Mouse (Mus musculus): ENCODE measurements around the gene Sema5a. TPM values are rescaled to one million over a fixed set of nuclear protein-coding genes. Genes with fewer than 3 reads are reported as not detected.

The Sema5a gene
- polyA plus RNA-seq, 1 experiment from 2014 or later = 0.48 TPM

DNA sequence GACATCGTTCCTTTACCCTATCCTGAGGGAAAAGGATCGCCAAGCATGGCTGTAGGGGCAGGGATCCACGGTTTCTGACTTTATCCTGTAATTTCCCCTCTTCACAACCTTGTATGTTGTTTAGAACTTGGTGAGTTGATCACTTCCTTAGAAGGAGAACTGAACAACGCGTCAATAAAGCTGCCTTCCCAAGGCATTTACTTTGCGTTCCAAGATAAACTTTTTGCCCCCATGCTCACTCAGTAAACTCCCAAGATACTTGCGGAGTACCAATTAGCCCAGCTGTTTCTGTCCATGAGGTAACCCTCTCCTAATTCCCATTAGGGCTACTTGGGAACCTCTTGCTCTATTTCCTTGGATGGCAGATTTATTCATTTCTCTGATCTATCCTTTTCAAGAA, 786 bp upstream of the Sema5a start:
- Histone ChIP-seq H3K4me2 (ENCODE audit: low read depth, low read length) (peak overlapping the region; percentile 49), H3K9me3 (replicated peaks; ENCODE audit: control insufficient read depth, low read length) (no peaks in the 10 kb centered on the region), H3K4me3 (ENCODE audit: low read depth, low read length) (peak overlapping the region; percentile 49), H3K36me3 (ENCODE audit: control insufficient read depth, insufficient read depth) (no peaks in the 10 kb centered on the region), H3K4me1 (ENCODE audit: control insufficient read depth, low read depth, low read length) (no peaks in the 10 kb centered on the region), H3K27ac (ENCODE audit: low read length) (no peak overlapping the region), H3K9ac (ENCODE audit: low read depth, low read length) (peak overlapping the region; percentile 45), H3K27me3 (ENCODE audit: control insufficient read depth, insufficient read depth, low read depth, low read length) (peaks cover 14% of the 10 kb centered on the region)
- ATAC-seq (ENCODE audit: low read depth) = no peak
- WGBS (ENCODE audit: insufficient replicate concordance) = 29% methylated on average over 7 of the region's 7 CpGs

DNA sequence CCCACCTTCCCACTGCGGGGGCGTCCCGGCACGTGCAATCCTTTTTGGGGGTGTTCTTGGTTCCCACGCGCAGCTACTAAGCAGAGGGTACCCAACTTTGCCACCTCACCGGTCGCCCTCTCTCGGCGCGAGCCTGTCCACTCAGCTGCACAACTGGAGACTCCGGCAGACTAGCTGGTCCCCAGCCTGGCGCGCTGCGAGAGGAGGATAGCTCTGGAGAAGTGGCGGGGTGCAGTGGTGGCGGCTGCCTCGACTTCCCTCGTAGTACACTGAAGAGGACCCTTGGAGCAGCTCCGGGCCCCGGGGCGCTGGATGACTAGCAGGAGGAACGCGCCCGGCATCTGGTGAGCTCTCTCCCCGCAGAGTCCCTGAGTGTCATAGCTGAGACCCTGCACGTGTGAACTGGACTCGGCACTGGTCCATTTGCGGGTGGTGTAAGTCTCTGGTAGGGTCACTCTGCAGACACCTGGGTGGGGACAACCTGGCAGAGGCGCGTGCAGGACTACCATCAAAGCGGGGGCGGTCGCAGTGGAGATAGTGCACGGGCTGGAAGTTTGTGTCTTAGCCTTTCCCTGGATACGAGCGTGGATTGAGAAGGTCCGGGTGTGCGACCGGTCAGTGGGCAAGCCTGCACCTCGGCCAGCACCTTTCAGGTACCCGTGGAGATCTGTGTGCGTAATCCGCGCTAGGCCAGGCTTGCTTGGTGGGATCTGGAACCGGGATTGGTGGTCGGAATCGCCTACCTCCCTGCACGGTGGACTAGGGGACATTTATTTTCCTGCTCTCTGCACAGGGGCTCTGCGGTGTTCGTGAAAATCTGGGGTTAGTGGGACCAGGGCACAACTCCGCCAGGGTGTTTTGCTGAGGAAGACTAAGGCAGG, 586 bp downstream of the Sema5a start:
- no peaks in the 10 kb centered on the region for H3K4me1 ChIP-seq (ENCODE audit: control insufficient read depth, low read depth, low read length)
- under 1% methylated on average over 52 of the region's 52 CpGs for WGBS (ENCODE audit: insufficient replicate concordance)
- peak overlapping the region; percentile 37; the same call in 1 of the 2 replicates for H3K9ac ChIP-seq (ENCODE audit: low read depth, low read length)
- no peak for ATAC-seq (ENCODE audit: low read depth)
- no peaks in the 10 kb centered on the region for H3K9me3 ChIP-seq (replicated peaks; ENCODE audit: control insufficient read depth, low read length)
- peak overlapping the region; percentile 79 for H3K4me2 ChIP-seq (ENCODE audit: low read depth, low read length)
- H3K27ac ChIP-seq (ENCODE audit: low read length) = no peak overlapping the region
- H3K4me3 ChIP-seq (ENCODE audit: low read depth, low read length) = peak overlapping the region; percentile 49
- H3K36me3 ChIP-seq (ENCODE audit: control insufficient read depth, insufficient read depth) = no peaks in the 10 kb centered on the region
- peaks cover 14% of the 10 kb centered on the region for H3K27me3 ChIP-seq (ENCODE audit: control insufficient read depth, insufficient read depth, low read depth, low read length)

DNA sequence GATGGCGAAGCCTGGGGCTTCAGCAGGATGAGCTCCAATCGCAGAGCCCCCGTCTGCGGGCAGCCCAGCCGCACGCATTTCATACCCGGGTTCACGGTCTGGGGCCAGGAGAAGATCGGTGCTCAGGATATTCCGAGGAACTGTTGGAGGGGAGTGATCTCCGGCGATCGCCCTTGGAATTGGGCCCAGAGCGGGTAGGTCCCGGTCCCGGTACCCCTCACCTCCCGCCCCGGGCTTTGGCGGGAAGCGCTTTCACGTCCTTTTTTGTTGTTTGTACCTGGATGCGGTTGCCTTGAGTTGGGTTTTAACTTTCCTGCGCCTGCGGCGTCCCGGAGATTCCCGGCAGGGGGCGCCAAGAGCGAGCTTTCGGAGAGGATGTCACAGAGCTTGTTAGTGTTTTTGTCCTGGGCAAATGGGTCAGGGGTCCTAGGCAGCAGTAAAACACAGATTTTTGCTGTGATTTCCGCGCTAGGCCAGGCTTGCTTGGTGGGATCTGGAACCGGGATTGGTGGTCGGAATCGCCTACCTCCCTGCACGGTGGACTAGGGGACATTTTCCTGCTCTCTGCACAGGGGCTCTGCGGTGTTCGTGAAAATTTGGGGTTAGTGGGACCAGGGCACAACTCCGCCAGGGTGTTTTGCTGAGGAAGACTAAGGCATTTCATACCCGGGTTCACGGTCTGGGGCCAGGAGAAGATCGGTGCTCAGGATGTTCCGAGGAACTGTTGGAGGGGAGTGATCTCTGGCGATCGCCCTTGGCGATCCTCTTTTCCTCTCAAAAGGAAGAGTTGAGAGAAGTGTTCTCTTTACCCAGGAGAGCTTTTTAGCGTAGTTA, 1.4 kb downstream of the Sema5a start:
- no peak for ATAC-seq (ENCODE audit: low read depth)
- 2% methylated on average over 47 of the region's 47 CpGs for WGBS (ENCODE audit: insufficient replicate concordance)
- Histone ChIP-seq H3K27me3 (ENCODE audit: control insufficient read depth, insufficient read depth, low read depth, low read length) (peaks cover 14% of the 10 kb centered on the region), H3K9ac (ENCODE audit: low read depth, low read length) (no peak overlapping the region), H3K4me3 (ENCODE audit: low read depth, low read length) (peak overlapping the region; percentile 49), H3K4me1 (ENCODE audit: control insufficient read depth, low read depth, low read length) (no peaks in the 10 kb centered on the region), H3K36me3 (ENCODE audit: control insufficient read depth, insufficient read depth) (no peaks in the 10 kb centered on the region), H3K9me3 (replicated peaks; ENCODE audit: control insufficient read depth, low read length) (no peaks in the 10 kb centered on the region), H3K4me2 (ENCODE audit: low read depth, low read length) (peak overlapping the region; percentile 79), H3K27ac (ENCODE audit: low read length) (no peak overlapping the region)

DNA sequence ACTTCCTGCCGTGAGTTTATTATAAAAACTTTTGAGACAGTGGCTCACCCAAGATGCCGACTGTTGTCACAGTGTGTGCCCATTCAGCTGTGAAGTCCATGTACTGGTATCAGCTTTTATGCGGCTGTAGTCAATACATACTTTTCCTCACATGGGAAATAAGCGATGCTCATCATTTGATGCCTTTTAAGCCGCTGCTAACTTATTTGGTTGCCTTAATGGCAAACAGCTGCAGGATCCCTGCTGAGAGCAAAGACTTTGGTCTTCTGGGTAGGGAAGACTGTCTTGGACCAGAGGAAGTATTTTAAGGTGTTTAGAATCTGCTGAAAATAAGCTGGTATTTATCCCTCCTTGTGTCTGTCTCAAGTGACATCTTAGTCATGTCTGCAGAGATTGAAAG, 2.7 kb downstream of the Sema5a start:
- no peaks in the 10 kb centered on the region for H3K36me3 ChIP-seq (ENCODE audit: control insufficient read depth, insufficient read depth)
- H3K27me3 ChIP-seq (ENCODE audit: control insufficient read depth, insufficient read depth, low read depth, low read length) = peaks cover 14% of the 10 kb centered on the region
- no peak overlapping the region for H3K27ac ChIP-seq (ENCODE audit: low read length)
- H3K9ac ChIP-seq (ENCODE audit: low read depth, low read length) = no peak overlapping the region
- H3K4me1 ChIP-seq (ENCODE audit: control insufficient read depth, low read depth, low read length) = no peaks in the 10 kb centered on the region
- no peaks in the 10 kb centered on the region for H3K9me3 ChIP-seq (replicated peaks; ENCODE audit: control insufficient read depth, low read length)
- ATAC-seq (ENCODE audit: low read depth) = no peak
- no peak overlapping the region for H3K4me2 ChIP-seq (ENCODE audit: low read depth, low read length)
- H3K4me3 ChIP-seq (ENCODE audit: low read depth, low read length) = no peak overlapping the region
- WGBS (ENCODE audit: insufficient replicate concordance) = 55% methylated on average over 5 of the region's 5 CpGs

DNA sequence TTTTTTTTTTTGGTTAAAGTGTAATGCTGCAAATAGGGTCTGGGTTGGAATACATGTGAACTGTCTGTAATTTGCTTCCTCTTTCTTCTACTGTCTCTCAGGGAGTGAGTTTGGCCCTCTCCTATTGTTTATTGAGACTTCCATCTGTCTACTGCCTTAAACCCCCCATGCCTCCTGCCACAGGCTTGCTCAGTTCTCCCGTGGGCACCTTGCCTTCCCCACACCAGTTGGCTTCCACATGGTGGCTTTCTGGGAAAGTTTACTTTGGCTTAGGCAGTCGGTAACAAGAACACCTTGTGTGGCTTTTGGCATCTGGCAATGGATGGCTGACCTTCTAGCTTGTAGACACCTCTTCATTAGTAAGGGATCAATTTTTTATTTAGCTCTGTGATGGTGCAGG, 10.2 kb downstream of the Sema5a start:
- no peak overlapping the region for H3K9ac ChIP-seq (ENCODE audit: low read depth, low read length)
- no peaks in the 10 kb centered on the region for H3K4me1 ChIP-seq (ENCODE audit: control insufficient read depth, low read depth, low read length)
- no peak overlapping the region for H3K27ac ChIP-seq (ENCODE audit: low read length)
- no peaks in the 10 kb centered on the region for H3K9me3 ChIP-seq (replicated peaks; ENCODE audit: control insufficient read depth, low read length)
- H3K4me2 ChIP-seq (ENCODE audit: low read depth, low read length) = no peak overlapping the region
- no peak for ATAC-seq (ENCODE audit: low read depth)
- WGBS (ENCODE audit: insufficient replicate concordance) = 59% methylated on average over 2 of the region's 2 CpGs
- no peaks in the 10 kb centered on the region for H3K27me3 ChIP-seq (ENCODE audit: control insufficient read depth, insufficient read depth, low read depth, low read length)
- H3K36me3 ChIP-seq (ENCODE audit: control insufficient read depth, insufficient read depth) = no peaks in the 10 kb centered on the region
- H3K4me3 ChIP-seq (ENCODE audit: low read depth, low read length) = no peak overlapping the region

DNA sequence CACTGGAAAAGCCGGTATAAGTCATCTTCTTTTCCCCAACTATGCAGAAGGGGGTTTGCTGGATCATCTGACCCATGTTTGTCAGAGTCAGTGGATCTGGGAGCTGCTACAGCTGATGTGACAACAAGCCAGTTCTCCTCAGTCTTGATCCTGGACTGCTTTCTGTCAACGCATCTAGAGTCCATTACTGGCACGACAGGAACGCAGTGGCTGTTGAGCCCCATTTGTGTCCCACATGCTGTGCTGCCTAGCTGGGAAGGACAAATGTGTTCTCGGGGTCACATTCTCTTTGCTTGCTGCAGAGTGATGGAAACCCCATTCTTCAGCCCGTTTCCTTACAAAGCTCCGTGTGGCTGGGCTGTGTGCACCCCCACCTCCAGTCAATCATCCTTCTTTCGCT, 12.7 kb downstream of the Sema5a start:
- H3K4me2 ChIP-seq (ENCODE audit: low read depth, low read length) = no peak overlapping the region
- no peak overlapping the region for H3K9ac ChIP-seq (ENCODE audit: low read depth, low read length)

DNA sequence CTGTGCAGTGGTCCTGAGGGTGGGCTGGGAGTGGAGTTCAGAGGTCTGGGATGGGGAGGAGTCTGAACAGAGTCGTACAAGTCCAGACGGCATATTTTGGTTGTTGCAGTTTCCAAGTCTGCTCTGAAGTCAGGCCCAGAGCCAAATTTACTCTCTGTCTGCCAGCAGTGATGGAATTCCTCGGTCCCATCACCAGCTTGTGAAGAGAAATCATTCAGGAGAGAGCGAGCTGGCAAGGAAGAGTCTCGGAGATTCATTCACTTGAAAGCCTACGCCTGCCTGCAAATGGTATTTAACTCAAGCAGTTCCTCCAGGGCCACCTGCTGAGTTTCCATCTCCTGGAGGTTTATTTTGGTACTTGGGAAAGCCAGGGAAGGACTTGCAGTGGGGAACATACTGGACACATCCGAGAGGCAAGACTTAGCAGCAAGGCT, 13.3 kb downstream of the Sema5a start:
- Histone ChIP-seq H3K27me3 (ENCODE audit: control insufficient read depth, insufficient read depth, low read depth, low read length) (no peaks in the 10 kb centered on the region), H3K4me3 (ENCODE audit: low read depth, low read length) (no peak overlapping the region), H3K27ac (ENCODE audit: low read length) (no peak overlapping the region), H3K9ac (ENCODE audit: low read depth, low read length) (no peak overlapping the region), H3K4me1 (ENCODE audit: control insufficient read depth, low read depth, low read length) (no peaks in the 10 kb centered on the region), H3K36me3 (ENCODE audit: control insufficient read depth, insufficient read depth) (no peaks in the 10 kb centered on the region), H3K9me3 (replicated peaks; ENCODE audit: control insufficient read depth, low read length) (no peaks in the 10 kb centered on the region), H3K4me2 (ENCODE audit: low read depth, low read length) (no peak overlapping the region)
- WGBS (ENCODE audit: insufficient replicate concordance) = 57% methylated on average over 7 of the region's 7 CpGs
- ATAC-seq (ENCODE audit: low read depth) = no peak

More for the DNA sequence above, 12.7 kb downstream of the Sema5a start:
- Histone ChIP-seq H3K27me3 (ENCODE audit: control insufficient read depth, insufficient read depth, low read depth, low read length) (no peaks in the 10 kb centered on the region), H3K36me3 (ENCODE audit: control insufficient read depth, insufficient read depth) (no peaks in the 10 kb centered on the region), H3K9me3 (replicated peaks; ENCODE audit: control insufficient read depth, low read length) (no peaks in the 10 kb centered on the region), H3K4me3 (ENCODE audit: low read depth, low read length) (no peak overlapping the region), H3K27ac (ENCODE audit: low read length) (no peak overlapping the region), H3K4me1 (ENCODE audit: control insufficient read depth, low read depth, low read length) (no peaks in the 10 kb centered on the region)
- no peak for ATAC-seq (ENCODE audit: low read depth)
- WGBS (ENCODE audit: insufficient replicate concordance) = 66% methylated on average over 8 of the region's 8 CpGs

DNA sequence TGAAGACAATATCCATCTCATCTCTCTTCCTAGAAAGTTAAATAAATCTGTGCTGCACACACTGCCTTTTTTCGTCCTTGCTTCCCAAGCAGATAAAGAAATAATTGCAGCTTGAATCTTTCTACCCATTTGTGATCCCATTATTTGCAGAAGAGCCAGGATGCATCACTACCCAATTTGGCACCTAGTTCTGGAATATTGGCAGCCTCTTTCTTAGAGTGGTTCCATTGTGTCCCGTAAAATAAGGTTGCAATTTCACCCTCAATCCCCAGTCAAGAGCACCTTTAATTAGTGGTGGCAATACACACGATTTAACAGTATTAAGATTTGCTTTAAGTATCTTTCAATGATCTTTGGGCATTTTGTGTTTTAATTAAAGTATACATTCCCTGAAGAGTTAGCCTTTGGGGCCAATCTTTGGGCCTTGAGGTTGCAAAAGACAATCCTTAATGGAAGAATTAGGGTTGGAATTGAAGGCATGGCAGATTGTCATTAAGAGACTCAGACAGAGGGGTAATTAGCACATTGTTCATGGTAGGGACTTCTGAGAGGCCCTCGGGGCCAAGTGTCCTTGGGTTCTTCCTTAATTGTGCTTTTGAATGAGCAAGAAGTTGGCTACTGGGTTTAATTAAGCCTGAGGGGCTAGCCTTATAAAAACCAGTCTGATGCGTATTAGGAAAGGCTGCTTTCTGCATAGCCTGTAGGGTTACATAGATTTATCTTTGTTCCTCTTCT, 14.9 kb downstream of the Sema5a start:
- H3K27me3 ChIP-seq (ENCODE audit: control insufficient read depth, insufficient read depth, low read depth, low read length) = no peaks in the 10 kb centered on the region
- H3K4me1 ChIP-seq (ENCODE audit: control insufficient read depth, low read depth, low read length) = no peaks in the 10 kb centered on the region
- H3K27ac ChIP-seq (ENCODE audit: low read length) = no peak overlapping the region
- H3K9ac ChIP-seq (ENCODE audit: low read depth, low read length) = no peak overlapping the region
- no peak for ATAC-seq (ENCODE audit: low read depth)
- WGBS (ENCODE audit: insufficient replicate concordance) = 45% methylated on average over 5 of the region's 5 CpGs
- H3K4me3 ChIP-seq (ENCODE audit: low read depth, low read length) = no peak overlapping the region
- H3K4me2 ChIP-seq (ENCODE audit: low read depth, low read length) = no peak overlapping the region
- H3K9me3 ChIP-seq (replicated peaks; ENCODE audit: control insufficient read depth, low read length) = no peaks in the 10 kb centered on the region
- no peaks in the 10 kb centered on the region for H3K36me3 ChIP-seq (ENCODE audit: control insufficient read depth, insufficient read depth)

All from liver, embryonic 16.5 days (tissue).